Mouse (Mus musculus) brain, adult 2 months (tissue): ENCODE data around the gene Foxa1.
A peak's percentile ranks its signal among the peaks of the same experiment; 100 is the strongest.

Source experiments
- DNase-seq: peaks from one replicate; pipeline ENCODE4 v3.0.0; 2011; ENCODE audit warnings: low read depth, low spot score

The Foxa1 gene

DNA sequence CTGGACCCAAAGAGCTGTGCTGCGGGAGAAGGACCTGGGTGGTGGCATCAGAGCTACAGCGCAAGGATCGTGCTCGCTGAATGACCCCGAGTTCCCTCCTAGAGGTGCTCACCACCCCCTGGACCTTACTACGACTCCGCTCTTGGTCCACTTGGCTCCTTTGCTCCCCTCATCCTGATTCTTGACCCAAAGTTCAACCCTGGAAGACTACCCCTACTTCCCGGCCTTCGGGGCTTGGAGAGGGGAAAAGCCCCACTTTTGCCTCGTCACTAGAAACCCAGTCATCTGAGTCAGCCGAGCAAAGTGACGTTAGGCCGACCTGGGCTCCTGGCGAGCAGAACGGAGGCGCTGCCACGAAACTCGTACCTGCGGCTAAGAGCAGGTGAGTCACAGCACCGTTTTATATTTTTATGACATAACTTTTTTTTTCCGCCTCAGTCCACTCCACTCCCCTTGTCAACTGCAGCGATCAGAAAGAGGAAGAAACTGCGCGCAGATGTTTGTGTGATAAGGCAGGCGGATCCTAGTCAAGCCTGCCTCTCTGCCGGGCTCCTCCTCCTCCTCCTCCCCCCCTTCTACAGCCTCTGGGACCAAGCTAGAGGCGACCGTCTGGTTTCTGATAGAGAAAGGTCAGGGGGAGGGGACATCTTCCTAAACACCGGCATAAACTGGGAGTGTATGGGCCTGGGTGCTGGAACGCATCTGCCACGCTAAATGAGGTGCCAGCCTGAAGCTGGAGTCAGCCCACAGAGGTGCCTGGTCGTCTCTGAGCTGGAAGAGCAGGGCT, at the start of gene Foxa1:
Gene Foxa1 (minus strand): TSS at position 502 of the 787 bp plus-strand sequence.
- DNase-seq = no peak

DNA sequence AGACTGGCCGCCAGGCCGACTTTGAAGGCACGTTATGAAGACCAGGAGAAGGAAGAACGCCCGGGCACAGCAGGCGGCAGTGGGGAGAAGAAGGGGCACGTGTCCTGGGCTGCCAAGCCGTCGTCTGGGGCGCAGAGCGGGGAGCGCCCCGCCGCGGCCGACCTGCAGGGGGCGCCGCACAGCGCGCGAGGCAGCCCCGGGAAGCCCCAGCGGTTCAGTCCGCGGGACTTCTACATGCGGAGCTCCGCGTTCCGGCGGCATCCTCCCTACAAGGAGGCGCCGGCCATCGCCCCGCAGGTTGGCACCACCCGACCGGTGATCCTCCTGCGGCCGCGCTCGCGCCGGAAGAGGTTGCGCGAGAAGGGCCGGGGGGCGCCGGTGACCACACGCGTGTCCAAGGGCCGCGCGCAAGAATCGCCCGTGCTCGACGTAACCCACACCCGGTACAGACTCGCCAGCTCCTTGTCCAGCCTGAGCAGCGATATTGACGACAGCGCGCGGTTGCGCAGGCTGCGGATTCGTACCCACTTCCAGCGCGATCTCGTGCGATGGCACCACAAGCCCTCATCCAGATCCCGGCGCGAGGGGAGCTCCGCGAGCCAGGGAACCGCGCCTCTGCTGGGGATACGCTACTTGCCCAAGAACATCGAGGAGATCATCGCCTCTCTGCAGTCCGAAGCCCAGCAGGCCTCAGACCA, 29.4 kb upstream of the Foxa1 start:
- peak; percentile 4 for DNase-seq

DNA sequence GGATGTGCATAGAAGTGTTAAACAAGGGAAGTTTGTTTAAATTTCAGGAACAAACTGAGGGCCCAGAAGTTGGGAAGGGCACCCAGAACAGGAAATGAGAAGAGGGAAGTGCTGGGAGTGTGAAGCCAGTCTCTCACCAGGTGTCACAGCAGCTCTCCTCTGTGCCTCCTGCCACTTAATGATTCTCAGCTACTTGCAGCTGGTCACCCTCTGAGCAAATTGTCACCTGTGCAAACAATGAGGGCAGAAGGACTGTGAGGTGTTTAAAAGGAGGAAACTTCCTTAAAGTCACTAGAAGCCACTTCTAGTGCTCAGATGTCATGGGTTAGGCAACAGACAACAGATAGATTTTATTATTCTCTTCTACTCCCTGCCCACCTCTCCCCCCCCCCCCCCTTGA, 25.7 kb upstream of the Foxa1 start:
- DNase-seq = no peak

DNA sequence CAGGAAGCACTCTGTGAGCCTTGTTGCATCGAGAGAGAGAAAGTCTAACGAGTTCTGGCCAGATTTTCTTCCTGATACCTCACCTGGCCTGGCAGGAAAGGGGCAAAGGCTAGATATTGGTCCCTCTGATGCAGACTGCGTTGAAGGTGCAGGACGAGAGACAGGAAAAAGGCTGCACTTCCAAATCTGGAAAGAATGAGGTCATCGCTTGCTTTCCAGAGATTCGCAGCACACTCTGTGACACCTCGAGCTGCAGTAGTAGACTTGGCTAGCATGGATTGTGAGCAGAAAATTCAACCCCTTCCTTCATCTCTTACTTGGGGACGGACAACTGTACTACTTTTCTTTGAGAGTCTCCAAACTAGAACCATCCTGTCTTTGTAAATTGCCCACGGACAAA, 25.1 kb upstream of the Foxa1 start:
- DNase-seq = peak; percentile 5

DNA sequence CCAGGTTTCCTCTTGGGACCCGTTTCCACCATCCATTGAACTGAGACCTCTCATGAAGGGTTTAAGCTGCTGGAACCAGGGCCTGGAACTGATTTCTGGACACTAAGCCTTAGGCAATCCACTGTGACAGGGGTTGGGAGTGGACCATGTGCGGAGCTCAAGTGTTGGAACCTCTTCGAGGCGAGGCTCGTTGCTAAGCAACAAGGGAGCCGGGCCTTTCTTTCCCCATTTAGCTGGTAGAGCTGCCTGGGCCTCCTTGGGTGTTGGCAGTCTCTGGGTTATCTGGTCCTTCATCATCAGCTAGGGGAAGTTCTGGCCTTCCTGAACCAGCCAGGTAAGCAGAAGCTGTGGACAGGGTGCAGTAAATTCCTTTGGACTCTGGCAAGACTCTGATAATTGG, 17.2 kb upstream of the Foxa1 start, which contains the start of gene Ttc6:
Gene Ttc6 (plus strand): TSS at position 205 of the 400 bp plus-strand sequence.
- no peak for DNase-seq

DNA sequence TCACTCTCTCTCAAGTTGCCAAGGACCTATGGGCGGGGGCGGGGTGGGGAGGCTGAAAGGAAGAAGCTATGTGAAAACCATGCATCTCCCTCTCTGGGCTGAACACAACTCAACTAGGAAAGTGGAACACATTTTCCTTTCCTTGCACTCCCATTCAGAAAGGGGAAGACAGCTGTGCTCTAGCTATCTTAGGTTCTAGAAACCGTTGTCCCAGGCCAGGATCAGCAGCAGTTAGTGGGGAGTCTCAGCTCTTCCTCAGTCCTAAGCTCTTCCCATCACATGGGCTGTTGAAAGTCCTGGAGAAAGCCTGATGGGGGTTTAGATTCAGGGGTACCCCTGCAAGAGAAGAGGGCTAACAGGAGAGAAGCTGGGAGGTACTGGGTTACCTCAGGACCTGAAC, 7.4 kb upstream of the Foxa1 start:
- DNase-seq = no peak

DNA sequence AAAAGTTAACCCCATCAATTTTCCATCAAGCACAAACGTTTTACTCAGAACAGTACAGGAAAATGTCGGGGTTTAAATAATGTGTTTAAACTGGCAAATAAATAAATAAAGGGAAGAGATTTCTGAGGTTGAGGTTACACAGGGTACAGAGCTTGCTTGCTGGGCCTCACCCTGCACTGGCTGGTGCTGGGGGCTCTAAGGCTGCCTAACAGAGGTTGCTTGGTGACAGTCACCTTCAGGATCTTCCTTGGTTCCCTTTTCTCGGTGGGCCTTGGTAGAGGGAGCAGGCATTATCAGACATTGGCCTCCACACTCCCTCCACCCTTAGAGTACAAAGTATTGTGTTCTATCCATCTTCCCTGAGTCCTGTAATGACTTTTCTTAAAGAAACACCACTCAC, 5.6 kb upstream of the Foxa1 start:
- DNase-seq = no peak

DNA sequence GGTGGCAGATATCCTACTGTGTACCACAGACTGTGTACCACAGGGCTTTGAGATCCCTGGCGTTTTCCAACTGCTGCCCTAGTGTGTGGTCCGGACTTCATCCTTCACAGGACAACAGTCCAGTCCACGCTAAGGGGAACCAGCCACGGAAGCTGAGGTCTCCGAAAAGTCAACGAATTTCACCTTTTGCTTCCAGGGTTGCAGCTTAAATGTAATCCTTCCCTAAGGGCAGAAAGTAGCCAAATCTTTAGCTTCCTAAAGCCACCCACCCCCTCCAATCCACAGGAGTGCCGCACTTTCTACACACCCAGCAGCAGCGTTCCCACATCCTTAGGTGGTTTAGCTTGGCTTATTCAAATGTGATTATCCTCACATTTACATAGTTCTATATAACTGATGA, 4.2 kb upstream of the Foxa1 start:
- DNase-seq = no peak

DNA sequence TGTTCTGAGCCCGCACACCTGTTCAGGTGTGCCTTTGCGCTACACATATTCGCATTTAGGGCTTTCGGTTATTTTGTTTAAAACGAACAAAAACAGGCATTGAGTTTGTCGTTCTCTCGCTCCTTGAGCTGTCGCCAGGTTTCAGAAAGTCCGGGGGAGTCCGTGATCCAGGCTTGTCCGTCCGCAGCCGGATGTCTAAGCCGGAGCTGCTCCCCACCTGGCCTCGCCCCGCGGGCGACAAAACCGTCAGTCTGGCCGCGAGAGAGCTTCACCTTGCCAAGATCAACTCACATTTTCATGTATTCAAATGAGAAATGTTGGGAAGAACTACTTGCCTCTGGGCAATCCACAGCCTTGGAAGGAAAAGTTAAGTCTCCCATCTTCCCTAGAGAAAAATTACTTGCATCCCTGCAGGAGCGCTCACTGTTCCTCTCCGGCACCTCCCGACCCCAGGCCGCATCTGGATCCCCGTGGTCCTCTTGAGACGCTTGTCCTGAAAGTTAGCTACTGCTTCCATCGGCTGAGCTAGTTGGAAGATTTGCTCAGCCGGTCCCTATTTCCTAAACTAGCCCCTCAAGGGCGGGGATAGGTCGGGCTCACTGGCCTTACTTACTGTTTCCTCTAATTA, 3.6 kb upstream of the Foxa1 start:
- no peak for DNase-seq

DNA sequence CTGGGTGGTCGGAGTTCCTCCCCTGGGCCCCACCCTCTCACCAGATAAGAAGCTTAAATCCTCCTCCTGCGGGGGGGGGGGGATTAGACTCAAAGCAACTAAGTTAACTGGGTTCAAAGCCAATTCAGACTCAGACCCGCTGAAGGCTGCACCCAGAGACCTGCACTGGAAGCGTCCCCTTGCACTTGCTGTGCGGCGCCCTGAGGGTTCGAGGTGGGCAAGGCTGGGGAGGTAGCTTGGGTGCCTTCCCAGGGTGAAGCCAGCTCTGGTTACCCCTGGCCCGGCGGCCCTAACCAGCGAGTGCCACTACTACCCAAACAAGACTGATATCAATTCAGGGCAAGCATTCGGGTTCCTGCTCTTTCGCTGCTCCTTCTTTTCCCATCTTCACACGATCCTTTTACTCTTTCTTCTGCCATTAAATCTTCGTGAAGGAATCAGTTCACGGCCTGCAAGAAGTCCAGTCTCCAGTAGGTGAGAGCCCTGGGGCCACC, 3.0 kb upstream of the Foxa1 start:
- no peak for DNase-seq

DNA sequence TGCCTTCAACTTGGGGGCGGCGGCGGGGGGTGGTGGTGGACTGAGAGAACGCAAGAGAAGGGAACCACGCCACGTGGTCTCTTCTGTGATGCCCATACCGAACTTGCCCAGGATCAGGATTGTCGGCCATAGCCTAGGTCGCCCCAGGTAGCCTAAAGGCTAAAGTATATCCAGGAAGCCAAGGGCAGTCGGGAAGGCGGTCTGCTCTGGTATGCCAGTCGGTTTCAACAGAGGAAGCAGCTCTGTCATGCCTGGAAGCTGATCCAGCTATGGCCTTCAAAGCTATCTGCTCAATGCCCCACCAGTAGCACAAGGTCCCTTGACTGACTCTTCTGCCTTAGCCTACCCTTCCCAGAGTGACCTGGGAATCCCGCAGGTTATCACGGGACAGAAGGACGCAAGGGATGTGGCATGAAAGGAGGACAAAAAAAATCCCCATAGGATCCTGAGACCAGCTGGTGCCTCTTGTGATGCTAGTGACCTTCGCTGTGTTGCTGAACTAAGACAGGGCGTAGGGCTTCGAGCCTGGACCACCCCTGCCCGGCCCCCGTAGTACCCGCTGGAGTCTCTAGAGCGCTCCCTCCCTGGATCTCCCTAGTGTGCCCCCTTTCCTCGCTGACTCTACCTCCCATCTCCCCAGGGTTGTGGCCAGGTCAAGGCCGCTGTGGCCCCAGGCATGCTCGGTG, 2.4 kb upstream of the Foxa1 start:
- DNase-seq = no peak

DNA sequence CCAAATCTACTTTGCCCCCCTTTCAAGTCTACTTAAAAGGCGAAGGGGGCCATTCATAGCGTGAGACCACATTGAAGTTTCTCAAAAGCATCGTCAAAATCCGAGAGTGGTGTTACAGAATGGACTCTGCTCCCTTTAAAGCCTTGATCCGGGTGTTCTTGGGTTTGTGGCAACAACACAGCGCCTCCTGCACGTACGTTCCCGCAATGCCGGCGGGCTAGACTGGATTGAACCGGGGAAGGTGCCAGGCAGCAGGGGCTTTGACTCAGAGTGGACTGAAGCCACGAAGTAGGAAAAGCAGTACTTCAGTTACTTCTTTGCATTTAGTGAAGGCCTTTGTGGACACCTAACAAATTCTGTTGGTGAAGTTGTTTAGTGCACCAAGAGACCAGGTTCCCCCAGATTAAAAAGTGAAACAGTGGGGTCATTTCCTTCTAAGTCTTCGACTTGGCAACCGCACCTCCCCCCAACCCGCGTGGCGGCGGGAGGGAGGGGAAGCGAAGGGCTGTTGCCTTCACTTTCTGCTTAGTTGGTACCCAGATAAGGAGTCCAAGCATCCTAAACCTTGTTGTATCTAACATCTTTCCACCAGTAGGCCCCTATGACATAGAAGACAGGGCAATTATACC, 1.8 kb upstream of the Foxa1 start:
- no peak for DNase-seq

DNA sequence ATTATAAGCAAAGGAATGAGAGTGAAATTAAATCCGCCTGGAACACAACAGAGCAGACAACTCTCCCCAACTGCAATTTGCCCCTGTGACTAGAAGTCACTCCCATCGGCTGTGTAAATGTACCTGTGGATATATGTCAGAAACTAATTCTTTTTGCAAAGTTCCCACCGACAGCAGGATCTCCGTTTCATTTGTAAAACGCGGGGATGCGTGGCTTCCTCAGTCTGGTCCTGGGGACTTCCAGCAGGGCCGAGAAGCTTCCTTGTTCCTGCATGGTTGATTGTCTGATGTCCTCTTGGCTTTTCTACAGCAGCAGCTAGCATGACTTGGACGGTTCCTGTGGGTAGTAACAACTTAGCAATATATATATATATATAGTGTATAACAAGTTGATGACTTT, 1.2 kb upstream of the Foxa1 start:
- DNase-seq = no peak

DNA sequence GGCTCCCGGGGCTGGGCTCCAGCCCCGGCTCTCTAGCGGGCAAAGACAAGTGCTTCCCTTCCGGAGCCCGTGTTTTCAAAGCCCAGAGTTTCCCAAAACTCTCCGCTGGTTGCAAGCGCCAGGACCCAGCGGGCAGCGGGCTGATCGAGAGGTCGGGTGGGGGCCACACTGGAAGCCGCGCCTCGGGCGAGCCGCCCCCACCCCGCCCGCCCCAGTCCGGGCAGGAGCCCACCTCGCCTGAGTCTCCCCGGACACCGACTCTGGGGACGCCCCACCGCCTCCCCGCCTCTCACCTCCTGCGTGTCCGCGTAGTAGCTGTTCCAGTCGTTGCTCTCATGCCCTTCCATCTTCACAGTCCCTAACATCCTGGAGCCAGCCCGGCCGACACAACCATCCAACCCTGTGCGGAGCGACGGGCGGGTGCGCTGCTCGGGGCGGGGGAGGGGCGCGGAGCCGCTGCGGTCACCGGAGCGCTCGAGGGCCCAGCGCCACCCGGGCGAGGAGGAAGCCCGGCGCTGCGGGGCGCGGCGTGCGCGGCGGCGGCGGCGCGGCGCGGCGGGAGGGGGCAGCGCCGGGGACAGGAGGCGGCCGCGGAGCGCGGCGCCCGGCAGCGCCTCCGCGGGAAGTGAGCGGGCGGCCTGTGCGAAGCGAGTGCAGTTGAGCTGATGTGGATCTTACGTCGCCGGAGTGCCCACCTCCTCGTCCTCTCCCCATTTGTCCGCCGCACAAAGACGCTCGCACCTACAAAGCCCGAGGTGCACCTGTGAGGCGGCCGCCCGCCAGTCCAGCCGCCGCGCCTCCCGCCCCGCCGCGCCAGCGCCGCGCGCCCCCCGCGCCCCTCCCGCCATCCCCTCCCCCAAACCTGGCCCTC, 1.1 kb downstream of the Foxa1 start:
- no peak for DNase-seq

DNA sequence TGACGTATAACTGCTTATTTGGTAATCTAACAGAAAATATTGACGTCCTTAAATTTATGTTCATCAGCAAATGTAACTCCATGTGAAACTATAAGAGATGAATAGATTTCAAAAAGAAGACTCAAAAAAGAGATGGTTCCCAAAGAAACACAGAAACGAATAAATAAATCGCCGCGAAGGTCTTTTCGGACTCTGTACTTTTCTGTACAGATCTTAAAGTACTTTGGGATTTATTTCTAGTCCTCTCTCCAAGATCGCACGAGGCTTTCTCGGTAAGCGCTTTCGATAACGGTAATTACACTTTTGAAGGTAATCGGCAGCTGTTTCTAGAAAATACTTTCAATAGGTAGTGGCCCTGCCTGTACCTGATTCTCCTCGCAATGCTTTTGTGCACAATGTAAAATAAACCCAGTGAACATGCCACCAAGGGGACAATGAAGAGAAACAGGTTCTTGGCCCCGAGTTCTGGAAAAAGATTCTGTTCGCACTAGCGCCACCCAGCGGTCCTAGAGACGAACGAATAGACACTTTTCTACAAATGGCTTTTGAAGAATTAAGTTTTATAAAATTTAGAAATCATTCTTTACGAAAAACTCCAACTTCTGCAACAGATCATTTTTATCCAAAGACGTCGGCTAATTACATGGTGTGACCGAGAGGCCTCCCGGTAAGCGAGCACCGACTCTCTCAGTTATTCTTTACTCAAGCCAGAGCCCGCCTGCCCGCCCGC, 1.9 kb downstream of the Foxa1 start:
- DNase-seq = peak; percentile 35

DNA sequence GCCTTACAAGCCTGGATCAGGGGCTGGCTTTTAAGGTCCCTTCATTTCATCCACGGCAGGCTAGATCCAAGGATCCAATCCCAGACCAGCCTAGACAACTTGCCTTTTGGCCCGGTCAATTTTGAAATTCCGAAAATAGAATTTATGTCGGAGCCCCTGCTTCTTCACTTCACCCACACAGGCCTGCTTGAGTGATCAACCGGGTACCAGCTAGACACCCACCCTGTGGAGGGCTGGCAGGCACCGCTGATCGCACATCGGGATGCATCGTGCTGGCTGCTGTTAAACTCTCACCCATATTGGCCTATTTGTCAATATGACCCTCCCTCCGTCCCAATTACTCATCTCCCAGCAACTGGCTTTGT, 3.1 kb downstream of the Foxa1 start:
- no peak for DNase-seq

DNA sequence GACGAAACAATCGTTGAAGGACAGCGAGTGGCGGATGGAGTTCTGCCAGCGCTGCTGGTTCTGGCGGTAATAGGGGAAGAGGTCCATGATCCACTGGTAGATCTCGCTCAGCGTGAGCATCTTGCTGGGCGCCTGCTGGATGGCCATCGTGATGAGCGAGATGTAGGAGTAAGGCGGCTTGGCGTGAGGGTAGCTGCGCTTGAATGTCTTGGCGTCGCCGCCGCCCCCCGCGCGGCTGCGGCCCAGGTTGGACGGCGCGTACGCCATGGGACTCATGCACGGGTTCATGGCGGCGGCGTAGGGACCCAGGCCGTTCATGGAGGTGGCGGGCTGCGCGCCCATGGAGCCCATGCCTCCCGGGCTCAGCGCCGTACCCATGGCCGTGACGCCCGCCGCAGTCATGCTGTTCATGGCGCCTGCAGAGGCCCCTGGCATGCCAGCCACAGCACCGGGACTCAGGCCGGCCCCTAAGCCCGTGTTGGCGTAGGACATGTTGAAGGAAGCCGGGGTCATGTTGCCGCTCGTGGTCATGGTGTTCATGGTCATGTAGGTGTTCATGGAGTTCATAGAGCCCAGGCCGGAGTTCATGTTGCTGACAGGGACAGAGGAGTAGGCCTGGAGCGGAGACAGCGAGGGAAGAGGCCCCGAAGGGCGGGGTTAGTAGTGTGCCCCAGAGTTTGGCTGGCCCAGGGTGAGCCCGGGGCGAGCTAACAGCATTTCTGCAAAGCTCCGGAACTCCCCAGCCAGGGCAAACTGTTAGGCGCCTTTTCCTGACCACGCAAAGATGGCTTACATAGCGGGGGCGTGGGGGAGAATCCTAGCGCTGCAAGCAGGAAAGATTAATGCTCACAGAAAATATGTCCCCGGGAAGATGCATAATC, 3.7 kb downstream of the Foxa1 start:
- no peak for DNase-seq

DNA sequence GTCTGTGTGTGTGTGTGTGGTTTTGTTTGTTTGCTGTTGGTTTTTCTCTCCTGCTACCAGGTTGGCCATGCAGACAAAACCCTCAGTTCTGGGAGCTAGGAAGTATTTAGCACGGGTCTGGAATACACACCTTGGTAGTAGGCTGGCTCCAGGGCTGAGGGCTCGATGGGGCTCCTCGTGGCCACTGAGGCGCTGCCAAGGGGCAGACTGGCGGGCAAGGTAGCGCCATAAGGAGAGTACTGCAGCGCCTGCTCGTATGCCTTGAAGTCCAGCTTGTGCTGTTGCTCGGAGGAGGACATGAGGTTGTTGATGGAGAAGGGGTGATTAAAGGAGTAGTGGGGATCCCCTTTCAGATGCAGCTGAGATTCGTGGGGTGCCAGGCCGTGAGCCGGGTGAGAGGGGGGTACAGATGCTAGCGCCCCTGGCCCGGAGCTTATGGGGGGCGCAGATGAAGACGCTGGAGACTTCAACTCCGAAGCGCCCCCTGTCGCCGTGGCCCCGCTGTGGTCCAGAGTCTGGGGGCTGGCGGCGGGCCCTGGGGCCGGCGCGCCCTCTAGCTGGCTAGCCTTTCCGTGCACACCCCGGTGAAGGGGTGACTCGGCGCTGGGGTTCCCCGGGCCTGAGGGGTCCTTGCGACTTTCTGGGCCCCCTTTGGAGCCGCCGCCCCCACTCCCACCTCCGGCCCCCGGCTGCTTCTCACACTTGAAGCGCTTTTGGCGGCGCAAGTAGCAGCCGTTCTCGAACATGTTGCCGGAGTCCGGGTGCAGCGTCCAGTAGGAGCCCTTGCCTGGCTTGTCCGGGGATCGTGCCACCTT, 4.6 kb downstream of the Foxa1 start:
- DNase-seq = no peak
